Mouse (Mus musculus): ENCODE data around the gene Id1.

Gene Id1

GRCm38 (mm10) chr2:152756474-152757393, 20.7 kb downstream of the Id1 start:
- DNase-seq, result no peak

GRCm38 (mm10) chr2:152757478-152757877, 21.4 kb downstream of the Id1 start:
- DNase-seq, result no peak

- no peak for DNase-seq
Observed at GRCm38 (mm10) chr2:152758351-152758750, 22.3 kb downstream of the Id1 start.

GRCm38 (mm10) chr2:152763310-152763709, 27.3 kb downstream of the Id1 start:
- DNase-seq, result no peak

- peak; percentile 52 for DNase-seq
Observed at GRCm38 (mm10) chr2:152764172-152765044, 28.4 kb downstream of the Id1 start.

- DNase-seq, result no peak
Observed at GRCm38 (mm10) chr2:152765045-152765674, 29.1 kb downstream of the Id1 start.

GRCm38 (mm10) chr2:152766387-152767123, 30.5 kb downstream of the Id1 start:
- DNase-seq, result peak; percentile 86

GRCm38 (mm10) chr2:152767618-152768271, 31.7 kb downstream of the Id1 start:
- DNase-seq, result peak; percentile 70

GRCm38 (mm10) chr2:152769677-152770076, 33.6 kb downstream of the Id1 start:
- DNase-seq, result no peak

GRCm38 (mm10) chr2:152771571-152771970, 35.5 kb downstream of the Id1 start:
- no peak for DNase-seq

- no peak for DNase-seq
Observed at GRCm38 (mm10) chr2:152772231-152772630, 36.2 kb downstream of the Id1 start.

- no peak for DNase-seq
Observed at GRCm38 (mm10) chr2:152775357-152775756, 39.3 kb downstream of the Id1 start.

- no peak for DNase-seq
Observed at GRCm38 (mm10) chr2:152776019-152776418, 40.0 kb downstream of the Id1 start.

- no peak for DNase-seq
Observed at GRCm38 (mm10) chr2:152776435-152776834, 40.4 kb downstream of the Id1 start.

GRCm38 (mm10) chr2:152777081-152777480, 41.0 kb downstream of the Id1 start:
- no peak for DNase-seq

- DNase-seq, result no peak
Observed at GRCm38 (mm10) chr2:152780466-152780865, 44.4 kb downstream of the Id1 start.

- no peak for DNase-seq
Observed at GRCm38 (mm10) chr2:152781031-152781711, 45.1 kb downstream of the Id1 start.

- DNase-seq, result no peak
Observed at GRCm38 (mm10) chr2:152782656-152783055, 46.6 kb downstream of the Id1 start.

GRCm38 (mm10) chr2:152783241-152783640, 47.2 kb downstream of the Id1 start:
- no peak for DNase-seq

- DNase-seq, result no peak
Observed at GRCm38 (mm10) chr2:152784640-152785039, 48.6 kb downstream of the Id1 start.

Measured in embryo, embryonic 11 days (tissue).